Mouse (Mus musculus): ENCODE measurements around the gene Mex3a. TPM values are rescaled to one million over a fixed set of nuclear protein-coding genes. Genes with fewer than 3 reads are reported as not detected.
A peak's percentile ranks its signal among the peaks of the same experiment; 100 is the strongest.

Gene Mex3a
- polyA plus RNA-seq, 1 experiment from 2014 or later = 44.4 TPM

DNA sequence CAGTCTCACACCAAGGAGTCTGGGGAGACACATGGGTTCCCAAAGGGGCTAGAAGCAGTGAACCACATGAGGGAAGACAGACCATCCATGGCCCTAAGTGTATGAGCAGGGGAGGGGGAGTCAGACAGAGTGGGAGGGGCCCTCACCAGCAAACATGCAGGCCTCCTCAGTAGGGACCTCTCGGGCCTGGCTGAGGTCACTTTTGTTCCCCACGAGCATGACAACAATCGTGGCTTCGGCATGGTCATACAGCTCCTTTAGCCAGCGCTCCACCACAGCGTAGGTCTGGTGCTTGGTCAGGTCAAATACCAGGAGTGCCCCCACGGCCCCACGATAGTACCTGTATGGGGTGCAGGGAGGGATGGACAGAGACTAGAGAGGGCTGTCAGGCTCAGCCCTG is 11.0 kb downstream of the Mex3a start:
- WGBS = 85% methylated on average over 8 of the region's 8 CpGs
- Histone ChIP-seq H3K4me2 (ENCODE audit: low read depth, low read length, severe bottlenecking) (no peak overlapping the region), H3K36me3 (ENCODE audit: control insufficient read depth, insufficient read depth, low read length) (peaks cover 3% of the 10 kb centered on the region; the same call in 1 of the 2 replicates), H3K27ac (ENCODE audit: low read depth, low read length) (no peak overlapping the region), H3K9me3 (ENCODE audit: control insufficient read depth, low read length) (no peaks in the 10 kb centered on the region), H3K4me1 (replicated peaks; ENCODE audit: control insufficient read depth, insufficient read depth, low read length) (peaks cover 15% of the 10 kb centered on the region), H3K9ac (ENCODE audit: low read length) (no peak overlapping the region), H3K4me3 (ENCODE audit: low read depth, low read length) (no peak overlapping the region), H3K27me3 (ENCODE audit: control insufficient read depth, insufficient read depth, low read length) (no peaks in the 10 kb centered on the region)
- ATAC-seq (replicated peaks; ENCODE audit: low FRiP score) (no peak), DNase-seq (ENCODE audit: low spot score) (peak; percentile 51)

DNA sequence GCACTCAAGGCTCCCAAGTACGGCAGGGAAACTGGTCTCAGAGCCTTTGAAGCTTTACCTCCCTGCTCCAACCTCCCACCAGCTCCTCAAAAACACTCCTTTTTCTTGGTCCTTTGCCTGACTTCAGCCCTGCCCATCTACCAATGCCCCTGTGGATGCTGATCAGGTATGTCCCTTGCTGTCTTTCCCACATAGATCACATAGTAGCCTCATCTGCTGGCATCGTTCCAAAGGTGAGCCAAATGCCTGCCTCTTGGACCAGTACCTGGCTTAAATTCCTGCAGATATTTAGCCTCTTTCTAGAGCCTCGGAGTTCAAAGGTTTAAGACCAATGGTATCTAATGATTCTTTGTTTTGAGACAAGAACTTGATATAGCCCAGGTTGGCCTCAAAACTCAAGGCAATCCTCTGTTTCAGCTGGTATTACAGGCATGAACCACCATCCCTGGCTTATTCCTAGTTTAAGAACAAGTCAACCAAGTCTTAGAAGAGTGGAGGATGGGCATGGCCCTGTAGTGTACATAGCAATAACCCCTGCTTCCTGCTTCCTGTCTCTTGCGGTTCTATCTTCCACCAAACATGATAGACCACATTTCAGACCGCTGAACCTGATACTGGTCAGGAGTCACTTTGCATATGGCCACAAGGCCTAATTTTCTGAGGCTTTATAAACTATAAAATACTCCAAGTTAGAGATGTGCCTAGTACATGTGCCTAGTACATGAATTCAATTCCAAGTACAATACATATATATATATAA is 11.6 kb downstream of the Mex3a start:
- WGBS = 78% methylated on average over 5 of the region's 5 CpGs
- ATAC-seq (replicated peaks; ENCODE audit: low FRiP score) (no peak), DNase-seq (ENCODE audit: low spot score) (no peak)
- H3K4me1 ChIP-seq (replicated peaks; ENCODE audit: control insufficient read depth, insufficient read depth, low read length) = peaks cover 8% of the 10 kb centered on the region; the same call in 1 of the 2 replicates
- H3K4me2 ChIP-seq (ENCODE audit: low read depth, low read length, severe bottlenecking) = no peak overlapping the region
- peaks cover 3% of the 10 kb centered on the region; the same call in 1 of the 2 replicates for H3K36me3 ChIP-seq (ENCODE audit: control insufficient read depth, insufficient read depth, low read length)
- H3K9ac ChIP-seq (ENCODE audit: low read length) = no peak overlapping the region
- H3K4me3 ChIP-seq (ENCODE audit: low read depth, low read length) = no peak overlapping the region
- no peaks in the 10 kb centered on the region for H3K9me3 ChIP-seq (ENCODE audit: control insufficient read depth, low read length)
- no peaks in the 10 kb centered on the region for H3K27me3 ChIP-seq (ENCODE audit: control insufficient read depth, insufficient read depth, low read length)
- no peak overlapping the region for H3K27ac ChIP-seq (ENCODE audit: low read depth, low read length)

DNA sequence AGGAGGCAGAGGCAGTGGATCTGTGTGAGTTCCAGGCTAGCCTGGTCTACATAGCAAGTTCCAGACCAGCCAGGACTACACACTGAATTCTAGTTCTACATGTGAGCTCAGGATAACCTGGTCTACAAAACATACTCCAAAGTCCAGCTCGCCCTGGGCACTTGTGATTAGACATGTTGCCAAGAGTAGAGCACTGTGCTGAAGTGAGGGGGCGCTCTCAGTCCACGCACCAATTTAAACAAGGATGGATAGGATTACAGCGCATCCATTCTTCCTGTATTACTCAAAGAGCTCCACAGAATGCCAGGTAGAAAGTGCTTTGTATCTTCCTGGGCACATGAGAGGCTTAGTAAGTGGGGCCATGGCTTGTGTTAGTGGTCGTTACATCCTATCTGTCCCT is 12.3 kb downstream of the Mex3a start:
- no peak overlapping the region for H3K9ac ChIP-seq (ENCODE audit: low read length)
- no peaks in the 10 kb centered on the region for H3K27me3 ChIP-seq (ENCODE audit: control insufficient read depth, insufficient read depth, low read length)
- 29% methylated on average over 5 of the region's 5 CpGs for WGBS
- H3K27ac ChIP-seq (ENCODE audit: low read depth, low read length) = no peak overlapping the region
- ATAC-seq (replicated peaks; ENCODE audit: low FRiP score) (no peak), DNase-seq (ENCODE audit: low spot score) (peak; percentile 65)
- no peak overlapping the region for H3K4me2 ChIP-seq (ENCODE audit: low read depth, low read length, severe bottlenecking)
- H3K4me1 ChIP-seq (replicated peaks; ENCODE audit: control insufficient read depth, insufficient read depth, low read length) = peaks cover 7% of the 10 kb centered on the region; the same call in 1 of the 2 replicates
- H3K36me3 ChIP-seq (ENCODE audit: control insufficient read depth, insufficient read depth, low read length) = peaks cover 3% of the 10 kb centered on the region; the same call in 1 of the 2 replicates
- H3K4me3 ChIP-seq (ENCODE audit: low read depth, low read length) = no peak overlapping the region
- no peaks in the 10 kb centered on the region for H3K9me3 ChIP-seq (ENCODE audit: control insufficient read depth, low read length)

DNA sequence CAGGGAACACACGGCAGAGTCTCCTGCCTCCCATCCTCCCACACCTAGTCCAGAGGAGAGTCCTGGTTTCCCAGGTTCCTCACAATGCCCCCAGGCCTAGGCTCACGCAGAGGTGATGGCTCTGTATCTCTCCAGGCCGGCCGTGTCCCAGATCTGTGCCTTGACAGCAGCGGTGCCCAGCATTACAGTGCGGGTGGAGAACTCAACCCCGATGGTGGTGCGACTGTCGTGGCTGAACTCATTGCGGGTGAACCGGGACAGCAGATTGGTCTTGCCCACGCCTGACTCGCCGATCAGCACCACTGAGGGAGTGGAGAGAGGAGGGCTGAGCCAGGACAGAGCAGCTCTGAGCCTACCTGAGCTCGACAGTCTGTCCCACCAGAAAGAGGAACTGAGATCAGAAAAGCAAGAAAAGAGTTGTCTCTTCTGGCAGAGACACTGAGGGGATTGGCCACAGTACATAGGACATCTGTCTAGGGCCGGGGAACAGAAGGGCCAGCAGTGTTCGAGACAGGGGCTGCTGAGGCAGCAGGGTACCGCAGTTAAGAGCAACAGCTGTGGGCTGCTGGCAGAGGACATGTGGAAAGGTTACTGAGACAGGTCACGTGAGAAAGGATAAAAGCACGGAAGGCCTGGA is 12.9 kb downstream of the Mex3a start:
- Histone ChIP-seq H3K4me1 (replicated peaks; ENCODE audit: control insufficient read depth, insufficient read depth, low read length) (peaks cover 3% of the 10 kb centered on the region; the same call in 1 of the 2 replicates), H3K4me3 (ENCODE audit: low read depth, low read length) (no peak overlapping the region), H3K4me2 (ENCODE audit: low read depth, low read length, severe bottlenecking) (no peak overlapping the region), H3K27ac (ENCODE audit: low read depth, low read length) (no peak overlapping the region), H3K9ac (ENCODE audit: low read length) (0 out of 2 replicates have a peak overlapping the region, but pooled peaks have one; percentile 27), H3K36me3 (ENCODE audit: control insufficient read depth, insufficient read depth, low read length) (peaks cover 3% of the 10 kb centered on the region; the same call in 1 of the 2 replicates), H3K27me3 (ENCODE audit: control insufficient read depth, insufficient read depth, low read length) (no peaks in the 10 kb centered on the region), H3K9me3 (ENCODE audit: control insufficient read depth, low read length) (no peaks in the 10 kb centered on the region)
- no peak for ATAC-seq (replicated peaks; ENCODE audit: low FRiP score)
- WGBS = 65% methylated on average over 20 of the region's 20 CpGs
- DNase-seq (ENCODE audit: low spot score) = no peak

DNA sequence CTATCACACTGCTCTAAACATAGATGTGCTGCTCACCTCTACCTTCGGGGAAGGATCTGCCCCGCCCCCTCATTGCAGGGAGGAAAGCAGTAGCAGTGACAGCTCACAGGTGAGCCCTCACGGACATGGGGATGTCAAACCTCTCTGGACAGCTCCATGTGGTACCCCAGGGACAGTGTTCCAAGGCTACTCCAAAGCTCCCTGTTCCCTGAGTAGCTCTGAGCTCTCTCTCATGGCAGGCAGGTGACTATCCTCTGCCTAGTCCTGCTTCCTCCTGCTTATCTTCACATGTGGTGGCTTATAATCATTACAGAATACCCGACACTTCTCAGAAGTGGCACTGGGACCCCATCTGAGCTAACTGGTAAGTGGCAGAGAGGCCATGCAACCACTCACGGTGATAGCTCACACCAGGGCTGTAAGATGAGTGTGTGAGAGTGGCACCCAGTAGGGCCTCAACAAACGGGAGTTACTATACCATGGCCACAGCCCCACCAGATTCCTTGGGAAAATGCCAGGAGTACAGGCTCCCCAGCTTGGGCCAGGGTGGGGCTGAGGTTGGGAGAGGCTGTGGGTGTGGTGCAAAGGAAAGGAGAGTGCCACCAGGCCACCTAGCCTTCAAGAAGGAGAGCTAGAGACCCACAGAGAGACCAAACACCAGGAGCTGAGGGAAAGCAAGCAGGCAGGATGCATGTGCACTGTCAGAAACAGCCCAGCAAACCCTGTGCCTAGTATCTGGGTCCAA is 14.7 kb downstream of the Mex3a start:
- Histone ChIP-seq H3K4me3 (ENCODE audit: low read depth, low read length) (no peak overlapping the region), H3K9ac (ENCODE audit: low read length) (no peak overlapping the region), H3K9me3 (ENCODE audit: control insufficient read depth, low read length) (no peaks in the 10 kb centered on the region), H3K4me1 (replicated peaks; ENCODE audit: control insufficient read depth, insufficient read depth, low read length) (peaks cover 2% of the 10 kb centered on the region; the same call in 1 of the 2 replicates), H3K27me3 (ENCODE audit: control insufficient read depth, insufficient read depth, low read length) (no peaks in the 10 kb centered on the region), H3K27ac (ENCODE audit: low read depth, low read length) (no peak overlapping the region), H3K36me3 (ENCODE audit: control insufficient read depth, insufficient read depth, low read length) (no peaks in the 10 kb centered on the region), H3K4me2 (ENCODE audit: low read depth, low read length, severe bottlenecking) (no peak overlapping the region)
- 78% methylated on average over 6 of the region's 6 CpGs for WGBS
- no peak for ATAC-seq (replicated peaks; ENCODE audit: low FRiP score)
- peak; percentile 47 for DNase-seq (ENCODE audit: low spot score)

DNA sequence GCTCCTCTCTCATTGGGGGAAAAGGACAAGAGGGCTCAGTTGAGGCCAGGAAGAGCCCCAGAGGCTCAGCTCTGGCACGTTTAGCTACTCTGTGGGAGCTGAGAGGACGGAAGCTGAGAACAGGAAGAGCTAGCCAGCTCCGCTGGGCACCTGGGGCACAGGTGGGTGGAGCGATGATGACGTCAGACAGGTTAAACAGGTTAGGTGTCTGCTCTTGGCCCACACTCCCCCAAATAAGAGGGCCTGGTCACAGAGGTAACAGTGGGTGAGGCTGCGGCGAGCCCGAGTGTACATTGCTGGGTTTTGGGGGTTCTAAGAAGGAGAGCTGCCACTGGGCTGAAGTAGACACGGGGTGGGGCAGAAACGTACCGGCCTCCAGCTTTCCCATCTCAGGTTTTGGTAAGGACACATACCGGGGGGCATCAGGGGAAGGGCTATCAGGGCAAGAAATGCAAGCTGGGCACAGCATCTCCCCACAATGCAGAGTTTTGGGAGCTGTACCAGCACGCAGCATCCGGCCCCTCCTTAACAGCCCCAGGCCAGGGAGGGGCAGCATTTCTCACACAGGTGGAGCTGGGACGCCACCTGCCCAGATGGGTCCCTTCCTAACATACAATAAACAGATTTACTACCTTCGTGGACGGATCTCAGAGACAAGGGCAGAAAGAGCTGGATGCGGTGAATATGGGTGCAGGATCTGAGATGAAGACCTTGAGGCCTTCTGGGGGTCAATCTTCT is 16.2 kb downstream of the Mex3a start, which contains the start of gene Rab25:
Rab25 (minus strand) TSS at position 121 of the 738 bp plus-strand sequence.
- Histone ChIP-seq H3K4me2 (ENCODE audit: low read depth, low read length, severe bottlenecking) (no peak within 1 kb of the TSS), H3K4me1 (replicated peaks; ENCODE audit: control insufficient read depth, insufficient read depth, low read length) (peaks cover 3% of the 10 kb centered on the region; the same call in 1 of the 2 replicates), H3K9ac (ENCODE audit: low read length) (no peak within 1 kb of the TSS), H3K36me3 (ENCODE audit: control insufficient read depth, insufficient read depth, low read length) (no peaks in the 10 kb centered on the region), H3K27ac (ENCODE audit: low read depth, low read length) (no peak within 1 kb of the TSS), H3K9me3 (ENCODE audit: control insufficient read depth, low read length) (no peaks in the 10 kb centered on the region), H3K4me3 (ENCODE audit: low read depth, low read length) (no peak within 1 kb of the TSS), H3K27me3 (ENCODE audit: control insufficient read depth, insufficient read depth, low read length) (no peaks in the 10 kb centered on the region)
- ATAC-seq (replicated peaks; ENCODE audit: low FRiP score) (no peak), DNase-seq (ENCODE audit: low spot score) (no peak)
- 52% methylated on average over 18 of the region's 18 CpGs for WGBS

DNA sequence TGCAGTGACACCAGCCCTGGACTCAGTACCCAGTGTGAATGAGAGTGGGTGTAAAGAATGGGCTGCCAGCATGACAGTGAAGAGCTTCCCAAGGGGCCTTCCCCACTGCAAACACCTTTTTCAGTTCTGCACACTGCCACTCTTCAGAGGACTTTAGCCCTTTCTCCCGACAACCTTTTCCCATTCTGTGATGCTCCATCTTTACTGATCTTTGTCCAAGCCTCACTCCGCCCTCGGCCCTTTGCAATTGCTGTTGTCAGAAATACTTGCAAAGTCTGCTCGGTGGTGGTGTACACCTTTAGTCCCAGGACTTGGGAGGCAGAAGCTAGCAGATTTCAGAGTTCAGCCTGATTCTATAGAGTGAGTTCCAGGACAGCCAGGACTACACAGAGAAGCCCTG is 19.4 kb downstream of the Mex3a start:
- peak; percentile 42 for DNase-seq (ENCODE audit: low spot score)
- whole genome bisulfite sequencing = 82% methylated on average over 4 of the region's 4 CpGs
- Histone ChIP-seq H3K4me3 (ENCODE audit: low read depth, low read length) (peak overlapping the region; percentile 84), H3K27ac (ENCODE audit: low read depth, low read length) (no peak overlapping the region), H3K36me3 (ENCODE audit: control insufficient read depth, insufficient read depth, low read length) (peaks cover 8% of the 10 kb centered on the region; the same call in 1 of the 2 replicates), H3K27me3 (ENCODE audit: control insufficient read depth, insufficient read depth, low read length) (no peaks in the 10 kb centered on the region), H3K4me2 (ENCODE audit: low read depth, low read length, severe bottlenecking) (peak overlapping the region; percentile 83; the same call in 1 of the 2 replicates), H3K4me1 (replicated peaks; ENCODE audit: control insufficient read depth, insufficient read depth, low read length) (peaks cover 6% of the 10 kb centered on the region; the same call in 1 of the 2 replicates), H3K9me3 (ENCODE audit: control insufficient read depth, low read length) (no peaks in the 10 kb centered on the region), H3K9ac (ENCODE audit: low read length) (no peak overlapping the region; the same call in 1 of the 2 replicates)
- no peak for ATAC-seq (replicated peaks; ENCODE audit: low FRiP score)

Measured in forebrain, embryonic 11.5 days (tissue).